Mouse (Mus musculus): ENCODE measurements at regions not wholly inside any gene's neighbourhood (a gene's known extent, or its start where the extent isn't known, plus 50 kb on each side); places are given as distances from the start of the nearest gene placed in this dataset.

- no peak for TF ChIP-seq CTCF (IDR thresholded peaks at IDR 0.05; ENCODE audit: extremely low read depth, insufficient read depth, insufficient read length, insufficient replicate concordance)
- TF ChIP-seq POLR2A (IDR thresholded peaks at IDR 0.05; ENCODE audit: low read depth, low read length) = no peak
Observed at GRCm38 (mm10) chr1:183686056-183686455, 268.0 kb downstream of the Hhipl2 start.
